Mouse (Mus musculus) CD8-positive naive resting alpha-beta T cell, adult 2 months (primary cell): ENCODE data around the gene Lrrc55.
"Not testable (repeated sequence)": the region's sequence is repeated elsewhere in the genome, so short reads cannot be mapped to it uniquely, and the experiment has no call there.

Experiments used
- DNase-seq, 2 experiments: peaks; one replicate each; pipeline ENCODE4 v3.0.0; 2022; ENCODE audit warnings: low read depth in 2 of 2, low spot score in 2 of 2

Lrrc55 gene

GRCm38 (mm10) chr2:85196901-85197300, at the start of gene Lrrc55:
Gene Lrrc55 (minus strand): TSS chr2:85197197.
- no peak for DNase-seq

GRCm38 (mm10) chr2:85246506-85247082, 49.6 kb upstream of the Lrrc55 start:
- DNase-seq, result peak; percentile 3 to 9

- no peak for DNase-seq
Measured at GRCm38 (mm10) chr2:85245737-85246136, 48.7 kb upstream of the Lrrc55 start.

GRCm38 (mm10) chr2:85238068-85238667, 41.2 kb upstream of the Lrrc55 start:
- DNase-seq, result no peak

- DNase-seq, result not testable (repeated sequence)
Measured at GRCm38 (mm10) chr2:85237231-85237630, 40.2 kb upstream of the Lrrc55 start.

- no peak for DNase-seq
Measured at GRCm38 (mm10) chr2:85230771-85231511, 33.9 kb upstream of the Lrrc55 start.

- DNase-seq, result no peak
Measured at GRCm38 (mm10) chr2:85229606-85230005, 32.6 kb upstream of the Lrrc55 start.

GRCm38 (mm10) chr2:85227816-85228335, 30.9 kb upstream of the Lrrc55 start:
- DNase-seq, result no peak

GRCm38 (mm10) chr2:85224221-85225179, 27.5 kb upstream of the Lrrc55 start:
- no peak for DNase-seq

- no peak for DNase-seq
Measured at GRCm38 (mm10) chr2:85216606-85217005, 19.6 kb upstream of the Lrrc55 start.

GRCm38 (mm10) chr2:85213746-85214145, 16.7 kb upstream of the Lrrc55 start:
- DNase-seq, result no peak

- DNase-seq, result no peak
Measured at GRCm38 (mm10) chr2:85209301-85209700, 12.3 kb upstream of the Lrrc55 start.

- DNase-seq, result no peak
Measured at GRCm38 (mm10) chr2:85205170-85205569, 8.2 kb upstream of the Lrrc55 start.

- no peak for DNase-seq
Measured at GRCm38 (mm10) chr2:85198011-85198965, 1.3 kb upstream of the Lrrc55 start.

GRCm38 (mm10) chr2:85194566-85194965, 2.4 kb downstream of the Lrrc55 start:
- no peak for DNase-seq

GRCm38 (mm10) chr2:85187582-85188151, 9.3 kb downstream of the Lrrc55 start:
- DNase-seq, result no peak

- DNase-seq, result no peak
Measured at GRCm38 (mm10) chr2:85178139-85178800, 18.7 kb downstream of the Lrrc55 start.

GRCm38 (mm10) chr2:85173545-85173944, 23.5 kb downstream of the Lrrc55 start:
- DNase-seq, result no peak

- no peak for DNase-seq
Measured at GRCm38 (mm10) chr2:85172763-85173103, 24.3 kb downstream of the Lrrc55 start.
